Mouse (Mus musculus): Measurements from ENCODE around the gene Slc22a30.

- TF ChIP-seq EP300 (IDR thresholded peaks at IDR 0.05; ENCODE audit: low read depth) (no peak), CTCF (IDR thresholded peaks at IDR 0.05; ENCODE audit: low read depth) (no peak)
These were observed 26.2 kb upstream of the Slc22a30 start for GRCm38 (mm10) chr19:8431051-8431662.
